Mouse (Mus musculus) spleen, postnatal 10 days (tissue): ENCODE measurements around the gene Tbc1d1.

Experiments used
- DNase-seq, 2 experiments: peaks; one replicate each; pipeline ENCODE4 v3.0.0; 2021 to 2022; ENCODE audit warnings: low spot score in 2 of 2

Tbc1d1 gene

DNA sequence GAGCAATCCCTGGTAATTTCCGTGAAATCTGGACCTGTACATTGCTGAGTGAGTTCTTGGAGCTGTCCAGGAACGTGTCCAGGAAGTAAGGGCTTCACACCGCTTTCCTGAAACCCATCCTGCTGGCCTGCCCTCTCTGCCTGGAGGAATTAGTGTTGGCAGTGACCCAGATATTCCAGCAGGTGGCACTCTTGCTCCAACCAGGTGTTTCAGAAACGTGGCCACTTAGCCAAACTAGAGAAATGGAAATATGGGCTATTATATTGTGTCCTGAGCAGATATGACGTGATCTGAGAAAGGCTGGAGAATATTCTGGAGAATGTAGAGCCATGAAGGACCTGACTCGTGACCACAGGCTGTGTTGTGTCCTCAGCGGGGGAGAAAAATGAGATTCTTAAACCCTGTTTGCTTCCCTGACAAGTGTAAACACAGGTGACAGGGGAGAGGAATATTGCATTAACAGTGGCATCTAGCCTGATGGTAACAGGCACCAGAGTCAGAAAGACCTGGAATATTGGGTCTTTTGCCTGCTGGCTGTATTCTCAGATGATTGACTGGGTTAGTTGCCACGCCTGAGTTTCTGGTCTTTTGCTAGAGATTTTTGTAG lies 226.4 kb downstream of the Tbc1d1 start:
- peak; percentile 78 to 85 for DNase-seq

DNA sequence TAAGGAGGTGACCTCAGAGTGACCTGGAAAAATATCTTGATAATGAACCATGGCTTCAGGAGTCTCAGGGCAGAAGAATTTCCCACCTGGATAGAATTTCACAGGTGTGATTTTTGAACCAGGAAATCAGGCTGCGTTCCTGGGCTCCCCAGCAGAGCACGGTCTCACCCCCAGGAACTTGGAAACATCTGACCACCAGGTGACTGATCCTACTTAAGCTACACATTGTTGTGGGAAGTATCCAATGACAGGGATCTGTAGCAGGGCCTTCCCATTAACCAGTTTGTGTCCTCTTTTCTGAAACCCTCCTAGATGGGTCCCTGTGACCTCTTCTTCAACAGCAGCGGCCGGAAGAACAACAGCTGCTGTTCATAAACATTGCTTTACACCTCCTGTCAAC lies 227.1 kb downstream of the Tbc1d1 start:
- no peak for DNase-seq

DNA sequence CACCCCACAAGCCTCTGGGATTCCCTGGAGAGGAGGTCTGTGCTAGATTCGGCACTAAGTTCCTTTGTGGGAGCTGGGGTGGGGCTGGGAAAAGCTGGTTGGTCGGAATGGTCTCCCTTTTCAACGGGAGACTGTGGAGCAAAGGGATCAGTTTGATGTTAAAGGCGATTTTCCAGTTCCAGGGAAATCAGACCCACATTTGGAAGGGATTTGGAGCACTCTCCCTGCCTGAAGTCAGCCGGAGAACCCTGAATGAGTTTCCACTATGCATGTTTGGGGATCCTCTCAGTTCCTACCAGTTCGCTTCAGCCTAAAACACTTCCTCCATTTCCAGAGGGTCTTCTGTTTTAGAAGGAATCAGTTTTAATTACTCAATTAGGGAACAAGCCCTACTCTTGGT lies 228.4 kb downstream of the Tbc1d1 start:
- DNase-seq: peak in 1 of 2 experiments; percentile 11

DNA sequence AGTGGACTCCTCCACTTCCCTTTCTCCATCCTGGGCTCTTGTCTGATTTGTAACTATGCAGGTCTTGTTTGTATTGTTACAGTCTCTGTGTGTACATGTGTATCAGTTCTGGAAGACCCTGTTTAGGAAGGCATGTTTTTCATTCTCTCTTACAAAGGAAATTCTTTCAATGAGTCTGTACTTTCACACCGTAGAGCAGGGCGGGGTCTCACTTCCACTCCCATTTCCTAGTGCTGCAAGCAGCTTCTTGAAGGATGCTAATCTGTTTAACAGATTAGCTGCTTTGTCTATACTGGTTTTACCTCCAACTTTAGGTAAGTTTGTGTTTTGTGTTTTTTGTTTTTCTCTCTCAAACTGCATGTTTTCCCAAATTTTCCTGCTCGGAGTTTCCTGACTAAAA lies 230.9 kb downstream of the Tbc1d1 start:
- DNase-seq: no peak

DNA sequence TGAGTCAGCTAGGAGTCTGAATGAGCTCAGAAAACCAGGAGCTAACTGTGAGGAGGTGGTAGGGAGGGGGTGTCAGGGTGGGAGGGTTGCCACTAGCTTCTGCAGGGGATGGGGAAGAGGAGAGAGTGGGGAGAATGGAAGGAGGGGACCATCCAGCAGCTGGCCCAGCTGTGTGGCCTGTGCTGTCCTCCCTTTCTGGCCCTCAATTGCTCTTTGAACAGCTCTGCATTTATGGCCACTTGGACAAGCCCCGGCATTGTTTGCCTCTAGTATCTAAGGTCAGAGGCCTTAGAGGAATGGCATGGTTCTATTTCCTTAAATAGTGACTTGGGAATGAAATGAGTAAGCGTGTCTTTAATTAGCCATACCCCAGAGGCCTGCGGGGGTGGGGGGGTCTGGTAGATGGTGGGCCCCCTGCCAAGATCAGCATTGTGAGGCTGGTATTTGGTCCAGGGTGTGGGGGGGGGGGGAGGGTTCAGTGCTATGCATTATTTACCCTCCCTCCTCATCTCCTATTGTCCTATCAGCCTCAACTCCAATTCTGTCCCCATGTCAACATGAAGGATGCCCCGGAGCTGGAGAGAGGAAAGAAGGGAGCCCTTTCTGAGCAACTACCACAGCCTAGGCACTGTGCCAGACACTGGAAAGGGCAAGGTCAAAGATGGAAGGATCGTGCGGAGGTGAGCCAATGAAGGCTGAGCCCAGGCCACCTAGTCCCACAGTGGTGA lies 233.3 kb downstream of the Tbc1d1 start:
- DNase-seq: peak in 1 of 2 experiments; percentile 10

DNA sequence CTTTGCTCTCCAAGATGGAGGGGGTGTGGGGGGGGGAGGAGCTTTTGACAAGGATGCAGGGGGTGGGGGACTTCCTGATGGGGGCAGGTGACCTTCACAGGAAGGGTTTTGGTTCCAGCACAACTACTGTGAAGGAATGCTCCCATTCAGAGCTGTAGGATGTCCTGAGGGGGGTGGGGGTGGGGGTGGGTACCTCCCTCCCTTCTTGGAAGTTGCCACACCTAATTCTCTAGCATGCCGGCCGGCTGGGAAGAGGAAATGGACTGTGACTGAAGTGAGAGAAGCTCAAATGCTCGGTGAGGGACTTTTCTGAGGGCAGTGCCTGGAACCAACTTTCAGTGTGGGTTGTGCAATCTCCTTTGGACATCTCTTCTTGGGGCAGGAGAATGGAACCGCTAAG lies 235.2 kb downstream of the Tbc1d1 start:
- peak in 1 of 2 experiments; percentile 12 for DNase-seq

DNA sequence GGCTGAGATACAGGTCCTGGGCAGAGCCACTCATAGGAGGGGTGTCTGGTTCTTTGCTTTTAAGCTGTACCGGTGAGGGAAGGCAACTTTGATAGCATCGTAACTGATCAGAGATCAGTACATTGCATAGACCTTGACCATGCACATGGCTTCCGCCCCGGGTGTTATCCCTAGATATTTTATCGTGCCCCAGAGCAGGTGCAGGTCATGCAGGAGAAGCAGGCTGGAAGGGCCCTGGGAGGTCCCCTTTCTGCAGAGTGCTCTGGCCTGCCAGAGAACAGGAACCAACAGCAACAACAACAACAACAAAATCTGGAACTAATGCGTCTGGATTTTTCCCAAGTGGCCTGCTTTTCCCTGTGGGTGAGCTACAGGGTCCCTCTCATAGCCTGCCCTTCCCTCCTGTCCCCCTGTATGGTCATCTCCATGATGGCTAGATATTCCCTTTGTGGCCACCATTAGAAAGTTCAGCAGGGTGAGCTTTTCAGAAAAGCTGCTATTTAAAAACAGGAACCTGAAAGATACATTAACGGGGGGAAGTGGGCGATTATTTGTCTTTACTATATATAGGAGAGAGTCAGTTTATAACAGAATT lies 236.4 kb downstream of the Tbc1d1 start:
- peak in 1 of 2 experiments; percentile 31 for DNase-seq

DNA sequence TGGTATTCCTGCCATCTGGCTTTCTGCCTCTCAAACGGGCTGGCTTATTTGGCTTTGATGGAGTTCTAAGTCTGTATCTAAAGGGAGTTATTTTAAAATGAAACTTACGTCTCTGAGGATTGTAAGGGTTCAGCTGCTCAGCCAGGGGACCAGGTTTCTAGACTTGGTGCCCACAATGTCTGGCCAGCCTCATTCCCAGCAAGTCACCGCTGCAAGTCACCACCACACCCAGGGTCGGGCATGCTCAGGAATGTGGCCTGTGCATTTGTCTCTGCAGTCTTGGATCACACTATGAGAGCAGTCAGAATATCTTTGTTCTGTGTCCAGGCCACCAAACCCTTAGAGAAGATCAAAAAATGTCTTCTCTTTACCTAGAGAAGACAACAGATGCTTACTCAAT lies 237.4 kb downstream of the Tbc1d1 start:
- peak in 1 of 2 experiments; percentile 10 for DNase-seq

DNA sequence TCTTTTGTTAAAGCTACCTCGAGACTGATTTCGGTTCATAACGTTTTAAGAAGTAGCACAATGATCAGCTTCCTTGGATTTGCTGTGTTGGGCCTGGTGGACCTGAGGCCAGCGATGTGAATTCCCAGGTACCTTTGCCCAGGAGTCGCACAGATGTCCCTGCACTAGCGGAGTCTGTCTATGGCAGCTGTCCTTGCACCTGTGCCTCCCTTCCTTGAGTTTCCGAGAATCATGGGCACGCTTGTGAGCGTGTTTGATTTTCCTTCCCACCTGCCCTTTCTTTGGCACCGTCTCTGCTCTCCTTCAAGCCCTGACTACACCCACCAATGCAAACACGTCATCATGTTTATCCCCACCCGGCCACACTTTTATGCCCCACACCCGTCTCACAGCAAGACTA lies 242.1 kb downstream of the Tbc1d1 start:
- DNase-seq: peak in 1 of 2 experiments; percentile 9

DNA sequence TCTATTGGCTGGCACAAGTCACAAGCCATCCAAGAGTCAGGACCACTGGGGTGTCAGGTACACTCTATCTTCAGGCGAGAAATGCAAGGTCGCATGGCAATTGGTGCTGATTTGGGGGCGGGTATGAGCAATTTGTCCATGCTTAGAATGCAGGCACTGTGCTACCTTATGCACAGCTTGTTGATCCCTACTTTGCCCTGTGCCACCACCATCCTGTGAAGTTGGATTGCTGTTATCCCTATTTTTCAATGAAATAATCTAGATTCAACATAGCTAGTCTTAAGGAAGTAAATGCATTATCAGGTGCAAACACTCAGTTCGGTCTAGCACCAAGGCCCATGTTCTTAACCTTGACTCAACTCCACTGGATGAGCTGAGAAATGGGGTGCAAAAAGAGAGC lies 244.6 kb downstream of the Tbc1d1 start:
- DNase-seq: peak in 1 of 2 experiments; percentile 10
